Mouse (Mus musculus) gastrocnemius, postnatal 36 days (tissue): ENCODE results near the gene Mecr. TPM values are rescaled to one million over a fixed set of nuclear protein-coding genes. Genes with fewer than 3 reads are reported as not detected.

Experiments used
- DNase-seq, 2 experiments: peaks; one replicate each; pipeline ENCODE4 v3.0.0; 2022
- intact Hi-C: fragments of 180-260 bp; cut with DNase I; formaldehyde crosslinking; loops from one replicate; pipeline ENCODE4 v1.15.1; 2025
- total RNA-seq, 2 experiments: library from RNA; stranded (reverse); gene quantifications; 2 replicates each; pipeline ENCODE4 v1.2.3; 2021

Mecr gene
- total RNA-seq, 2 experiments from 2014 or later, result 17.3 to 20.8 TPM

GRCm38 (mm10) chr4:131917010-131917555 is 73.8 kb downstream of the Mecr start:
- intact Hi-C loops, result loop anchor here (5.0 kb wide), 3 partner anchors 55 to 160 kb away; partner anchors contain the start of gene Epb41
- DNase-seq, result no peak

Other genes with a start within 250 kb of the Mecr start
- gene Ptpru, start 5.2 kb upstream of the Mecr start, total RNA-seq, result 1 to 10 TPM in 1 of 2 experiments, under 1 TPM in 1; 0.56 to 1.9 TPM
- 10 to 100 TPM; 27.8 to 28.4 TPM for gene Srsf4, start 30.1 kb downstream of the Mecr start, total RNA-seq
- 1 to 10 TPM; 1.5 to 2.2 TPM for gene Tmem200b, start 78.3 kb downstream of the Mecr start, total RNA-seq
- not detected for gene Gm10300, start 231.2 kb downstream of the Mecr start, total RNA-seq
- gene Epb41, start 231.9 kb downstream of the Mecr start, total RNA-seq, result 10 to 100 TPM; 92.0 to 92.7 TPM